Mouse (Mus musculus) liver, postnatal 0 days (tissue): Measurements from ENCODE around the gene Rprd2. TPM values are rescaled to one million over a fixed set of nuclear protein-coding genes. Genes with fewer than 3 reads are reported as not detected.
A peak's percentile ranks its signal among the peaks of the same experiment; 100 is the strongest.

ENCODE experiments used
- ATAC-seq: fragments of 200-750 bp; cut with Nextera tagmentation; 2 replicates; pipeline ENCODE4 v1.8.0; 2017; ENCODE audit warnings: mild to moderate bottlenecking, moderate library complexity
- DNase-seq: peaks from one replicate; pipeline ENCODE4 v3.0.0-alpha.2; 2016
- H3K27ac ChIP-seq: fragments of 300-500 bp; sonication (generic); 2 replicates; pipeline ENCODE4 v1.5.1; 2014; ENCODE audit warnings: antibody characterized with exemption, moderate library complexity, mild to moderate bottlenecking, low read depth
- H3K27me3 ChIP-seq: fragments of 300-500 bp; sonication (generic); 2 replicates; pipeline ENCODE4 v1.6.1; 2014; ENCODE audit warnings: low read length, control low read depth, mixed read lengths; ENCODE audit not compliant: insufficient read depth
- H3K36me3 ChIP-seq: fragments of 300-500 bp; sonication (generic); replicated peaks from 2 replicates; pipeline ENCODE4 v1.6.1; 2014; ENCODE audit warnings: mild to moderate bottlenecking, control low read depth, low read length, moderate library complexity, mixed read lengths; ENCODE audit not compliant: insufficient read depth
- H3K4me1 ChIP-seq: fragments of 300-500 bp; sonication (generic); 2 replicates; pipeline ENCODE4 v1.6.1; 2014; ENCODE audit warnings: antibody characterized with exemption, mild to moderate bottlenecking, control low read depth; ENCODE audit not compliant: insufficient read depth
- H3K4me2 ChIP-seq: fragments of 300-500 bp; sonication (generic); 2 replicates; pipeline ENCODE4 v1.6.1; 2014; ENCODE audit warnings: low read depth, mild to moderate bottlenecking, low read length, moderate library complexity, mixed read lengths
- H3K4me3 ChIP-seq: fragments of 300-500 bp; sonication (generic); 2 replicates; pipeline ENCODE4 v1.5.1; 2014; ENCODE audit warnings: low read depth, low read length
- H3K9ac ChIP-seq: fragments of 300-500 bp; sonication (generic); replicated peaks from 2 replicates; pipeline ENCODE4 v1.6.1; 2014; ENCODE audit warnings: mild to moderate bottlenecking, moderate library complexity
- H3K9me3 ChIP-seq: fragments of 300-500 bp; sonication (generic); 2 replicates; pipeline ENCODE4 v1.6.1; 2016; ENCODE audit warnings: mild to moderate bottlenecking, control low read depth, low read length, mixed read lengths
- CTCF ChIP-seq: sonication (generic); IDR thresholded peaks from 2 replicates; pipeline ENCODE4 v1.5.1; 2016; ENCODE audit warnings: antibody characterized with exemption, low read depth
- EP300 ChIP-seq: IDR thresholded peaks from 2 replicates; pipeline ENCODE4 v1.6.1; 2016; ENCODE audit warnings: antibody characterized with exemption, low read depth, mild to moderate bottlenecking
- WGBS: fragments of 180-500 bp; shearing (Covaris S2); extraction: QIAGEN DNeasy Blood & Tissue Kit; methylation state at CpG from one replicate; pipeline ENCODE4 v1.1.7; 2014; ENCODE audit not compliant: insufficient replicate concordance; 5-methylcytosine and 5-hydroxymethylcytosine counted together
- polyA plus RNA-seq: library from polyadenylated mRNA; unstranded; fragments of >200 nt; fragmentation: Nextera tagmentation; extraction: Ambion mirVana; gene quantifications from 2 replicates; pipeline ENCODE4 v1.2.1, GENCODE M21; 2015

Rprd2 gene
- polyA plus RNA-seq = 7.1 and 8.2 TPM in 2 replicates

- Histone ChIP-seq H3K9me3 (no peaks in the 10 kb centered on the region), H3K27me3 (no peaks in the 10 kb centered on the region), H3K9ac (peak within 1 kb of the TSS; percentile 97), H3K36me3 (no peaks in the 10 kb centered on the region), H3K4me1 (peaks cover 25% of the 10 kb centered on the region), H3K4me2 (peak within 1 kb of the TSS; percentile 87), H3K4me3 (peak within 1 kb of the TSS; percentile 86), H3K27ac (peak within 1 kb of the TSS; percentile 100)
- TF ChIP-seq EP300 (no peak), CTCF (no peak)
- DNase-seq = peak; percentile 87
- ATAC-seq = peak; percentile 43
- WGBS = under 1% methylated on average over 49 of the region's 60 CpGs
These were observed at the start of gene Rprd2 for GRCm38 (mm10) chr3:95818571-95819288. Gene Rprd2 (minus strand): TSS chr3:95818863.

GRCm38 (mm10) chr3:95867408-95867807 is 48.7 kb upstream of the Rprd2 start:
- H3K36me3 ChIP-seq = peaks cover 12% of the 10 kb centered on the region
- TF ChIP-seq EP300 (no peak), CTCF (no peak)
- 89% methylated on average over 2 of the region's 2 CpGs for WGBS
- DNase-seq (no peak), ATAC-seq (no peak)
- no peaks in the 10 kb centered on the region for H3K27me3 ChIP-seq
- H3K9me3 ChIP-seq = no peaks in the 10 kb centered on the region
- H3K9ac ChIP-seq = no peak overlapping the region
- no peak overlapping the region for H3K4me3 ChIP-seq
- H3K4me2 ChIP-seq = no peak overlapping the region
- H3K27ac ChIP-seq = no peak overlapping the region
- H3K4me1 ChIP-seq = peaks cover 11% of the 10 kb centered on the region

GRCm38 (mm10) chr3:95866071-95866470 is 47.4 kb upstream of the Rprd2 start:
- H3K4me1 ChIP-seq = peaks cover 7% of the 10 kb centered on the region
- no peak overlapping the region for H3K9ac ChIP-seq
- no peak overlapping the region for H3K4me2 ChIP-seq
- no peak overlapping the region for H3K27ac ChIP-seq
- TF ChIP-seq CTCF = no peak
- TF ChIP-seq EP300 = no peak
- H3K27me3 ChIP-seq = no peaks in the 10 kb centered on the region
- ATAC-seq (no peak), DNase-seq (no peak)
- peaks cover 12% of the 10 kb centered on the region for H3K36me3 ChIP-seq
- H3K4me3 ChIP-seq = no peak overlapping the region
- no peaks in the 10 kb centered on the region for H3K9me3 ChIP-seq
- 89% methylated on average over 5 of the region's 5 CpGs for WGBS

GRCm38 (mm10) chr3:95865571-95865970 is 46.9 kb upstream of the Rprd2 start:
- no peak overlapping the region for H3K4me3 ChIP-seq
- H3K4me1 ChIP-seq = peaks cover 2% of the 10 kb centered on the region
- no peak overlapping the region for H3K9ac ChIP-seq
- H3K27me3 ChIP-seq = no peaks in the 10 kb centered on the region
- H3K36me3 ChIP-seq = peaks cover 12% of the 10 kb centered on the region
- 90% methylated on average over 20 of the region's 20 CpGs for WGBS
- DNase-seq (no peak), ATAC-seq (no peak)
- TF ChIP-seq CTCF (no peak), EP300 (no peak)
- H3K9me3 ChIP-seq = no peaks in the 10 kb centered on the region
- H3K4me2 ChIP-seq = no peak overlapping the region
- H3K27ac ChIP-seq = no peak overlapping the region

GRCm38 (mm10) chr3:95865050-95865449 is 46.4 kb upstream of the Rprd2 start:
- Histone ChIP-seq H3K27ac (no peak overlapping the region), H3K4me2 (no peak overlapping the region), H3K4me1 (no peaks in the 10 kb centered on the region), H3K4me3 (no peak overlapping the region), H3K9ac (no peak overlapping the region), H3K36me3 (peaks cover 12% of the 10 kb centered on the region), H3K27me3 (no peaks in the 10 kb centered on the region), H3K9me3 (no peaks in the 10 kb centered on the region)
- TF ChIP-seq CTCF (no peak), EP300 (no peak)
- DNase-seq = no peak
- 81% methylated on average over 5 of the region's 5 CpGs for WGBS
- ATAC-seq = no peak

- no peak for TF ChIP-seq CTCF
- TF ChIP-seq EP300 = no peak
- Histone ChIP-seq H3K9ac (no peak overlapping the region), H3K4me1 (no peaks in the 10 kb centered on the region), H3K36me3 (peaks cover 11% of the 10 kb centered on the region), H3K4me2 (no peak overlapping the region), H3K27ac (no peak overlapping the region), H3K4me3 (no peak overlapping the region), H3K9me3 (no peaks in the 10 kb centered on the region), H3K27me3 (no peaks in the 10 kb centered on the region)
- ATAC-seq (no peak), DNase-seq (no peak)
- WGBS = 66% methylated on average over 7 of the region's 7 CpGs
These were observed 44.9 kb upstream of the Rprd2 start for GRCm38 (mm10) chr3:95863578-95863977.
